Mouse (Mus musculus): Measurements from ENCODE around the gene Aoc2.

DNA sequence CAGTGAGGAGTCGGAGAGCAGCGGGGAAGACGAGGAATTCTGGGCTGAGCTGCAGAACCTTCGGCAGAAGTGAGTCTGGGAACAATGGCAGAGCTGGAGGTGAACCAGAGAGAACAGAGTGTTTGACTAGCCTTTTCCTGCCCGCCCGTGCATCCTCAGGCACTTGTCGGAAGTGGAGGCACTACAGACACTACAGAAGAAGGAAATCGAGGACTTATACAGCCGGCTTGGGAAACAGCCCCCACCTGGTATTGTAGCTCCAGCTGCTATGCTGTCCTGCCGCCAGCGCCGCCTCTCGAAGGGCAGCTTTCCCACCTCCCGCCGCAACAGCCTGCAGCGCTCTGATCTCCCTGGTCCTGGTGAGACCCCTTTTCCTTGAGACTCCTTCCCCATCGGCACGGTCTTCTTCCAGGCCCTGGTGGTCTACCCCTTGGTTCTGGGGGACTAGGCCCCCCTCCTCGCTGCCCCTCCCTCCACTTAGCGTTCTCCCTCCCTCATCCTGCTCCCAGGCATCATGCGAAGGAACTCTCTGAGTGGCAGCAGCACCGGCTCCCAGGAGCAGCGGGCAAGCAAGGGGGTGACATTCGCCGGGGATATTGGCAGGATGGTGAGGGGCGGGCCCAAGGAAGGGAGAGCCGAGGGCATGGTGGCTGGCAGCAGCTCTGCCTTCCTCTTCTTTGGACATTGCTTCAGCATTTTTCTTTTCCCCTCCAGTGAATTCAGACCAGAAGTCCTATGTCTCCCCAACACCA lies 48.4 kb upstream of the Aoc2 start:
- no peak for TF ChIP-seq CTCF (IDR thresholded peaks at IDR 0.05; ENCODE audit: extremely low read depth, insufficient read depth, insufficient read length, insufficient replicate concordance)
- no peak for TF ChIP-seq POLR2A (IDR thresholded peaks at IDR 0.05; ENCODE audit: low read depth, low read length)

All from spleen, adult 2 months (tissue).